Mouse (Mus musculus): ENCODE data around the gene Sppl2b.

GRCm38 (mm10) chr10:80824827-80825226 lies 30.2 kb upstream of the Sppl2b start:
- TF ChIP-seq POLR2A (IDR thresholded peaks at IDR 0.05; ENCODE audit: low read depth, low read length) (no peak), CTCF (conservative IDR thresholded peaks at IDR 0.05; ENCODE audit: insufficient read depth, insufficient read length, low read depth, low read length) (no peak)
